Mouse (Mus musculus) heart, postnatal 25 days (tissue): ENCODE results near the gene Sfxn3. TPM values are rescaled to one million over a fixed set of nuclear protein-coding genes. Genes with fewer than 3 reads are reported as not detected.

Source experiments
- DNase-seq: peaks from one replicate; pipeline ENCODE4 v3.0.0; 2022; ENCODE audit warnings: low spot score
- intact Hi-C: fragments of 180-260 bp; cut with DNase I; formaldehyde crosslinking; loops from one replicate; pipeline ENCODE4 v1.15.1; 2025
- total RNA-seq, 2 experiments: library from RNA; stranded (reverse); gene quantifications; 2 replicates each; pipeline ENCODE4 v1.2.3; 2021

The Sfxn3 gene
- total RNA-seq, result 10 to 100 TPM; 10.7 to 13.9 TPM

- intact Hi-C loops, result no loop called here
- peak; percentile 94 for DNase-seq
Measured at GRCm38 (mm10) chr19:45047417-45047934, at the start of gene Sfxn3. Gene Sfxn3 (plus strand): TSS chr19:45047503.

GRCm38 (mm10) chr19:44997786-44998185 is 49.5 kb upstream of the Sfxn3 start:
- intact Hi-C loops, result no loop called here
- DNase-seq, result no peak

GRCm38 (mm10) chr19:44999647-45000046 is 47.7 kb upstream of the Sfxn3 start:
- intact Hi-C loops, result no loop called here
- DNase-seq, result no peak

- intact Hi-C loops, result no loop called here
- DNase-seq, result no peak
Measured at GRCm38 (mm10) chr19:45002301-45002700, 45.0 kb upstream of the Sfxn3 start.

GRCm38 (mm10) chr19:45003740-45004516 is 43.4 kb upstream of the Sfxn3 start:
- intact Hi-C loops, result no loop called here
- no peak for DNase-seq

GRCm38 (mm10) chr19:45005444-45005843 is 41.9 kb upstream of the Sfxn3 start, which contains the start of gene Twnk:
Gene Twnk (plus strand): TSS chr19:45005663.
- no peak for DNase-seq
- intact Hi-C loops, result no loop called here

GRCm38 (mm10) chr19:45005957-45006712 is 41.2 kb upstream of the Sfxn3 start, which contains the start of gene Mrpl43:
Gene Mrpl43 (minus strand): TSS chr19:45006442.
- intact Hi-C loops, result no loop called here

GRCm38 (mm10) chr19:45007021-45007420 is 40.3 kb upstream of the Sfxn3 start:
- intact Hi-C loops, result no loop called here
- no peak for DNase-seq

More at GRCm38 (mm10) chr19:45005957-45006712, 41.2 kb upstream of the Sfxn3 start, which contains the start of gene Mrpl43:
- peak; percentile 89 for DNase-seq

GRCm38 (mm10) chr19:45007425-45008191 is 39.7 kb upstream of the Sfxn3 start:
- intact Hi-C loops, result no loop called here
- DNase-seq, result no peak

GRCm38 (mm10) chr19:45010646-45011045 is 36.7 kb upstream of the Sfxn3 start:
- intact Hi-C loops, result no loop called here
- no peak for DNase-seq

GRCm38 (mm10) chr19:45012219-45012618 is 35.1 kb upstream of the Sfxn3 start:
- intact Hi-C loops, result no loop called here
- no peak for DNase-seq

- no peak for DNase-seq
- intact Hi-C loops, result loop anchor here (1.0 kb wide), 1 partner anchor 19 kb away; no protein-coding TSS in a partner anchor
Measured at GRCm38 (mm10) chr19:45012636-45013035, 34.7 kb upstream of the Sfxn3 start.

GRCm38 (mm10) chr19:45013581-45014225 is 33.6 kb upstream of the Sfxn3 start:
- intact Hi-C loops, result loop anchor here (1.0 kb wide), 1 partner anchor 18 kb away; no protein-coding TSS in a partner anchor

GRCm38 (mm10) chr19:45014335-45014971 is 32.9 kb upstream of the Sfxn3 start, which contains the start of gene Lzts2:
Gene Lzts2 (plus strand): TSS chr19:45014414.
- intact Hi-C loops, result no loop called here
- DNase-seq, result no peak

More at GRCm38 (mm10) chr19:45013581-45014225, 33.6 kb upstream of the Sfxn3 start:
- DNase-seq, result no peak

- intact Hi-C loops, result no loop called here
- peak; percentile 50 for DNase-seq
Measured at GRCm38 (mm10) chr19:45014981-45015402, 32.3 kb upstream of the Sfxn3 start.

- intact Hi-C loops, result no loop called here
- peak; percentile 40 for DNase-seq
Measured at GRCm38 (mm10) chr19:45015518-45016281, 31.6 kb upstream of the Sfxn3 start.

GRCm38 (mm10) chr19:45016341-45017215 is 30.7 kb upstream of the Sfxn3 start:
- intact Hi-C loops, result no loop called here
- peak; percentile 73 for DNase-seq
